Mouse (Mus musculus): ENCODE results near the gene Loxl4. TPM values are rescaled to one million over a fixed set of nuclear protein-coding genes. Genes with fewer than 3 reads are reported as not detected.

Loxl4 gene
- polyA plus RNA-seq, 1 experiment from 2014 or later: 1.9 TPM

- Histone ChIP-seq H3K36me3 (ENCODE audit: control insufficient read depth, insufficient read depth, low read length) (peaks cover 18% of the 10 kb centered on the region; the same call in 1 of the 2 replicates), H3K4me1 (ENCODE audit: control insufficient read depth, insufficient read depth, low read length) (no peaks in the 10 kb centered on the region), H3K4me2 (replicated peaks; ENCODE audit: low read depth, low read length) (no peak overlapping the region), H3K9me3 (ENCODE audit: control insufficient read depth, low read length) (no peaks in the 10 kb centered on the region), H3K9ac (ENCODE audit: low read depth, low read length) (no peak overlapping the region), H3K4me3 (ENCODE audit: low read length) (no peak overlapping the region), H3K27ac (ENCODE audit: low read depth, low read length) (no peak overlapping the region), H3K27me3 (ENCODE audit: control insufficient read depth, insufficient read depth, low read length) (no peaks in the 10 kb centered on the region)
- 89% methylated on average over 3 of the region's 3 CpGs for WGBS
- no peak for ATAC-seq (ENCODE audit: low FRiP score, low TSS enrichment)
These were observed 28.4 kb downstream of the Loxl4 start for GRCm38 (mm10) chr19:42584188-42584587.

DNA sequence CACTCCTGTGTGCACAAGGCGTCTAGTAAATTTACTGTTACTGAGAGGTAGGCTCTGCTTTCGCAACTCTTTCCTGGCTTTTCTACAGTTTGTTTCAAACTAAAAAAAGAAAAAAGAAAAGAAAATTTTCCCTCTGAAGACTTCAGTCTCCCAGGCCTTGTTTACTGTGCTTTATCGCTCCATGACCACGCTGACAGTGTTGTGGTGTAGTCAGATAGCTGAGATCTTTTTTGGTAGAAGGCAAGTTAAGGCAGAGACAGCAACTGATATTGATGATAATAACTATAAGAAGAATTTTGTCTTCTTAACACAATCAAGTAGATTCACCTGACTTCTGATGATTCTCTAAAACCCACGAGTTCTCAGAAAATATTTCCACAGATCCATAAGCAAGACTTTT lies 28.9 kb downstream of the Loxl4 start:
- no peak overlapping the region for H3K4me3 ChIP-seq (ENCODE audit: low read length)
- no peak overlapping the region for H3K27ac ChIP-seq (ENCODE audit: low read depth, low read length)
- H3K4me1 ChIP-seq (ENCODE audit: control insufficient read depth, insufficient read depth, low read length): no peaks in the 10 kb centered on the region
- no peak overlapping the region for H3K4me2 ChIP-seq (replicated peaks; ENCODE audit: low read depth, low read length)
- H3K27me3 ChIP-seq (ENCODE audit: control insufficient read depth, insufficient read depth, low read length): no peaks in the 10 kb centered on the region
- 90% methylated on average over 5 of the region's 5 CpGs for WGBS
- no peaks in the 10 kb centered on the region for H3K9me3 ChIP-seq (ENCODE audit: control insufficient read depth, low read length)
- no peak for ATAC-seq (ENCODE audit: low FRiP score, low TSS enrichment)
- H3K9ac ChIP-seq (ENCODE audit: low read depth, low read length): no peak overlapping the region
- peaks cover 18% of the 10 kb centered on the region; the same call in 1 of the 2 replicates for H3K36me3 ChIP-seq (ENCODE audit: control insufficient read depth, insufficient read depth, low read length)

DNA sequence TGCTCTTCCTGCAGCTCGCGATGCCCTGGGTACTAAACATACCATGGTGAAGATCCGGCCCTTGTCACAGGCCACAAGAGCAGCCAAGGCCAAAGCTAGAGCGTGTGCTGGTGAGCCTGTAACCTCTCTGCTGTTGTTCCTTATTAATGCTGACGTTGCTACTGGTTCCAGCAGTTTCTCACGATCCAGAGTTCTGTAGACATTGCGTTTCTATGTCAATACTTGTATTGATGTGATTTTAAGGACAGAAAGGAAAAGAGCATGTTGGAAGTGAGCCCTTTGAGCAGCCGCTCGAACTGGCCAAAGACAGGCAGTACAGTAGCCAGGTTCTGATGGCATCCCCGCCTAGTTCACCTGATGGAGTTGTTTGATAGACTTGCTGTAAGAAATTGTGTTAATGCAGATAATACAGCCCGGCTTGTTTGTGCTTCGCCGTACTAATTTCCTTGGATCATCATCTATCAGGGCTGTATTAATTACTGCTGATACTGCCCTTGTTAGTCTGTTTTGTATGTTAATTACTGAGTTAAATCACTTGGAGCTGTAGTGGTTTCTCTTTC lies 29.7 kb downstream of the Loxl4 start:
- Histone ChIP-seq H3K27me3 (ENCODE audit: control insufficient read depth, insufficient read depth, low read length) (no peaks in the 10 kb centered on the region), H3K4me1 (ENCODE audit: control insufficient read depth, insufficient read depth, low read length) (no peaks in the 10 kb centered on the region), H3K4me2 (replicated peaks; ENCODE audit: low read depth, low read length) (no peak overlapping the region), H3K27ac (ENCODE audit: low read depth, low read length) (no peak overlapping the region), H3K4me3 (ENCODE audit: low read length) (no peak overlapping the region), H3K9ac (ENCODE audit: low read depth, low read length) (no peak overlapping the region), H3K36me3 (ENCODE audit: control insufficient read depth, insufficient read depth, low read length) (peaks cover 16% of the 10 kb centered on the region; the same call in 1 of the 2 replicates), H3K9me3 (ENCODE audit: control insufficient read depth, low read length) (no peaks in the 10 kb centered on the region)
- no peak for ATAC-seq (ENCODE audit: low FRiP score, low TSS enrichment)
- WGBS: 94% methylated on average over 13 of the region's 13 CpGs

DNA sequence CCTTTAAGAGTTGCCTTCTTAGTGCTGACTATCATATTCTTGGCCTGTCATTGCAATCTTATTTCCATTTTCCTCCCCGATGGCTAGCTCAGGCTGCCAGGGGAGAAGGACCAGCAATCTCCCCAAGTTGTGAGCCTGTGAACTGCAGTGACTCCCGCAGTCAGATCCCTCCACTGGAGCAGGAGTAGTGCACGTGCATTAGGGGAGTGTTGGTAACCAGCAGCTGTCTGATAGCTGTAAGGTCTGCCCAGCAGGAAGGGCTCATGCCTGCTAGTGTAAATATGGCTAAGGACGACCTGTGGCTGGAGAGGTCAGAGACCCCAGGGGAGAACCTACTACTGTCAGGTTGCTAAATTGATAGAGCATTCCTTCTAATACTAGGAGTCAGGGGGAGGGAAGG lies 31.9 kb downstream of the Loxl4 start:
- H3K36me3 ChIP-seq (ENCODE audit: control insufficient read depth, insufficient read depth, low read length): peaks cover 12% of the 10 kb centered on the region; the same call in 1 of the 2 replicates
- 34% methylated on average over 4 of the region's 4 CpGs for WGBS
- no peaks in the 10 kb centered on the region for H3K4me1 ChIP-seq (ENCODE audit: control insufficient read depth, insufficient read depth, low read length)
- H3K9me3 ChIP-seq (ENCODE audit: control insufficient read depth, low read length): no peaks in the 10 kb centered on the region
- H3K27me3 ChIP-seq (ENCODE audit: control insufficient read depth, insufficient read depth, low read length): no peaks in the 10 kb centered on the region
- no peak overlapping the region for H3K9ac ChIP-seq (ENCODE audit: low read depth, low read length)
- no peak overlapping the region for H3K4me2 ChIP-seq (replicated peaks; ENCODE audit: low read depth, low read length)
- no peak overlapping the region for H3K4me3 ChIP-seq (ENCODE audit: low read length)
- no peak overlapping the region for H3K27ac ChIP-seq (ENCODE audit: low read depth, low read length)
- no peak for ATAC-seq (ENCODE audit: low FRiP score, low TSS enrichment)

DNA sequence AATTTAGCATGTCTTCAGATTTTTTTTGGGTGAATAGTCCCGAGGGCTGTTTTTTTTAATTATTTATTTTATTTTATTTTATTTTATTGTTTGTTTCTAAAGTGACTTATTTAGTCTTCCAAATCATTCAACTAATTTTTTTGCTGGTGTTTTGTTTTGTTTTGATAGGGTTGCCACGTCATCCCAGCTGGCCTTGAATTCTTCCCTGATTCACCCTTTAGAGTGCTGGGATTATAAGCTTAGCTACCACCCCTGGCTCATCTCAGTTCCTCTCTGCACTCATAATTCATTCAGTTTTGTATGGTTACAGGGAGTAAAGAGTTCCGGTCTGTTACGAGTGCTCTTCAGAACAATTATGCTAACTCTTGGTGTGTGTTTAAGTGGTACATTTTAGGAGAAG lies 34.0 kb downstream of the Loxl4 start:
- H3K9ac ChIP-seq (ENCODE audit: low read depth, low read length): no peak overlapping the region
- no peaks in the 10 kb centered on the region for H3K27me3 ChIP-seq (ENCODE audit: control insufficient read depth, insufficient read depth, low read length)
- no peaks in the 10 kb centered on the region for H3K4me1 ChIP-seq (ENCODE audit: control insufficient read depth, insufficient read depth, low read length)
- WGBS: 86% methylated on average over 4 of the region's 4 CpGs
- no peak overlapping the region for H3K4me2 ChIP-seq (replicated peaks; ENCODE audit: low read depth, low read length)
- no peak for ATAC-seq (ENCODE audit: low FRiP score, low TSS enrichment)
- no peaks in the 10 kb centered on the region for H3K9me3 ChIP-seq (ENCODE audit: control insufficient read depth, low read length)
- peaks cover 5% of the 10 kb centered on the region; the same call in 1 of the 2 replicates for H3K36me3 ChIP-seq (ENCODE audit: control insufficient read depth, insufficient read depth, low read length)
- no peak overlapping the region for H3K4me3 ChIP-seq (ENCODE audit: low read length)
- H3K27ac ChIP-seq (ENCODE audit: low read depth, low read length): no peak overlapping the region

DNA sequence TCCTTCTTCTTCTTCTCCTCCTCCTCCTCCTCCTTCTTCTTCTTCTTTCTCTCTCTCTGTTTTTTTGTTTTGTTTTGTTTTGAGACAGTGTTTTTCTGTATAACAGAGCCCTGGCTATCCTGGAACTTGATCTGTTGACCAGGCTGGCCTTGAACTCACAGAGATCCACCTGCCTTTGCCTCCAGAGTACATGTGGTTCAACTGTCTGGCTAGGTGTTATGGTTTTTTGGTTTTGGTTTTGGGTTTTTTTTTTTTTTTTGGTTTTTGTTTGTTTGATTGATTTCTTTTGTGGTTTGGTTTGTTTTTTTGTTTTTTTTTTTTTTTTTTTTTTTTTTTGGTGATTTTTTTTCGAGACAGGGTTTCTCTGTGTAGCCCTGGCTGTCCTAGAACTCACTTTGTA lies 35.8 kb downstream of the Loxl4 start:
- Histone ChIP-seq H3K36me3 (ENCODE audit: control insufficient read depth, insufficient read depth, low read length) (peaks cover 2% of the 10 kb centered on the region; the same call in 1 of the 2 replicates), H3K4me2 (replicated peaks; ENCODE audit: low read depth, low read length) (no peak overlapping the region), H3K4me1 (ENCODE audit: control insufficient read depth, insufficient read depth, low read length) (no peaks in the 10 kb centered on the region), H3K27me3 (ENCODE audit: control insufficient read depth, insufficient read depth, low read length) (no peaks in the 10 kb centered on the region), H3K9me3 (ENCODE audit: control insufficient read depth, low read length) (no peaks in the 10 kb centered on the region), H3K27ac (ENCODE audit: low read depth, low read length) (no peak overlapping the region), H3K9ac (ENCODE audit: low read depth, low read length) (no peak overlapping the region), H3K4me3 (ENCODE audit: low read length) (no peak overlapping the region)
- no peak for ATAC-seq (ENCODE audit: low FRiP score, low TSS enrichment)
- WGBS: 71% methylated on average over 1 of the region's 1 CpGs

DNA sequence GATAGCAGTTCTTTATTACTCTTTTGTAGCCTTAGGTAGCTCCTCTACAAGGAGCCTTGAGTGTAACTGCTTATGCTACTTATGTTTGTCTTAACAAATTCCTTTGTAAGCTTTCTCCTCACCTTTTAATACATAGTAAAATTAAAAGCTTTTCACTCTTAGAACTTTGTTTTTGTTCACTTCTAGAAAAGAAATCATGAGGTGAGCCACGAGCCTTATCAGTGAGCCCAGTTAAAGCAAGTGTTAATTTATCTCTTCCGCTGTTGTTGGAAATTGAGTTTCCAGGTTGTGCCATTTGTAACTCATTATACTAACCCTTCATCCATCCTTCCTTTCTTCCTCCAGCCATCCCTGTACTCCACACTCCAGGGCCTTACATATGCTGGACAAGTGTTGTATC lies 37.3 kb downstream of the Loxl4 start:
- Histone ChIP-seq H3K9me3 (ENCODE audit: control insufficient read depth, low read length) (no peaks in the 10 kb centered on the region), H3K9ac (ENCODE audit: low read depth, low read length) (no peak overlapping the region), H3K27me3 (ENCODE audit: control insufficient read depth, insufficient read depth, low read length) (no peaks in the 10 kb centered on the region), H3K36me3 (ENCODE audit: control insufficient read depth, insufficient read depth, low read length) (peaks cover 2% of the 10 kb centered on the region; the same call in 1 of the 2 replicates), H3K27ac (ENCODE audit: low read depth, low read length) (no peak overlapping the region), H3K4me2 (replicated peaks; ENCODE audit: low read depth, low read length) (no peak overlapping the region), H3K4me1 (ENCODE audit: control insufficient read depth, insufficient read depth, low read length) (no peaks in the 10 kb centered on the region), H3K4me3 (ENCODE audit: low read length) (no peak overlapping the region)
- ATAC-seq (ENCODE audit: low FRiP score, low TSS enrichment): no peak
- 81% methylated on average over 2 of the region's 2 CpGs for WGBS

- Histone ChIP-seq H3K36me3 (ENCODE audit: control insufficient read depth, insufficient read depth, low read length) (no peaks in the 10 kb centered on the region), H3K9ac (ENCODE audit: low read depth, low read length) (no peak overlapping the region), H3K4me2 (replicated peaks; ENCODE audit: low read depth, low read length) (no peak overlapping the region), H3K27ac (ENCODE audit: low read depth, low read length) (no peak overlapping the region), H3K9me3 (ENCODE audit: control insufficient read depth, low read length) (no peaks in the 10 kb centered on the region), H3K4me3 (ENCODE audit: low read length) (no peak overlapping the region), H3K4me1 (ENCODE audit: control insufficient read depth, insufficient read depth, low read length) (no peaks in the 10 kb centered on the region), H3K27me3 (ENCODE audit: control insufficient read depth, insufficient read depth, low read length) (no peaks in the 10 kb centered on the region)
- no peak for ATAC-seq (ENCODE audit: low FRiP score, low TSS enrichment)
- WGBS: 83% methylated on average over 4 of the region's 4 CpGs
These were observed 41.3 kb downstream of the Loxl4 start for GRCm38 (mm10) chr19:42571291-42571690.

- no peak overlapping the region for H3K4me2 ChIP-seq (replicated peaks; ENCODE audit: low read depth, low read length)
- H3K27me3 ChIP-seq (ENCODE audit: control insufficient read depth, insufficient read depth, low read length): no peaks in the 10 kb centered on the region
- no peaks in the 10 kb centered on the region for H3K4me1 ChIP-seq (ENCODE audit: control insufficient read depth, insufficient read depth, low read length)
- H3K9me3 ChIP-seq (ENCODE audit: control insufficient read depth, low read length): no peaks in the 10 kb centered on the region
- no peak overlapping the region for H3K27ac ChIP-seq (ENCODE audit: low read depth, low read length)
- no peak overlapping the region for H3K4me3 ChIP-seq (ENCODE audit: low read length)
- H3K9ac ChIP-seq (ENCODE audit: low read depth, low read length): no peak overlapping the region
- no peaks in the 10 kb centered on the region for H3K36me3 ChIP-seq (ENCODE audit: control insufficient read depth, insufficient read depth, low read length)
- ATAC-seq (ENCODE audit: low FRiP score, low TSS enrichment): no peak
- 91% methylated on average over 2 of the region's 2 CpGs for WGBS
These were observed 43.5 kb downstream of the Loxl4 start for GRCm38 (mm10) chr19:42569076-42569475.

Measured in kidney, embryonic 14.5 days (tissue).